Mouse (Mus musculus) neural tube, embryonic 11.5 days (tissue): Measurements from ENCODE around the gene Rps12-ps3. TPM values are rescaled to one million over a fixed set of nuclear protein-coding genes. Genes with fewer than 3 reads are reported as not detected.

Experiments
- ATAC-seq: fragments of 200-750 bp; cut with Nextera tagmentation; 2 replicates; pipeline ENCODE4 v1.8.0; 2017; ENCODE audit warnings: moderate number of reproducible peaks, mild to moderate bottlenecking, moderate TSS enrichment, moderate library complexity; ENCODE audit not compliant: insufficient read depth, low FRiP score, low TSS enrichment
- DNase-seq: peaks from one replicate; pipeline ENCODE4 v3.0.0-alpha.2; 2015; ENCODE audit warnings: low spot score
- H3K27ac ChIP-seq: fragments of 300-500 bp; sonication (generic); 2 replicates; pipeline ENCODE4 v1.5.1; 2014; ENCODE audit warnings: low read depth, mild to moderate bottlenecking, low read length
- H3K27me3 ChIP-seq: fragments of 300-500 bp; sonication (generic); 2 replicates; pipeline ENCODE4 v1.6.1; 2014; ENCODE audit warnings: mild to moderate bottlenecking, low read length, mixed read lengths; ENCODE audit not compliant: control insufficient read depth, insufficient read depth
- H3K36me3 ChIP-seq: fragments of 300-500 bp; sonication (generic); 2 replicates; pipeline ENCODE4 v1.6.1; 2014; ENCODE audit warnings: mild to moderate bottlenecking, low read length, moderate library complexity, mixed read lengths; ENCODE audit not compliant: control insufficient read depth, insufficient read depth
- H3K4me1 ChIP-seq: fragments of 300-500 bp; sonication (generic); 2 replicates; pipeline ENCODE4 v1.6.1; 2014; ENCODE audit warnings: low read length, mixed read lengths; ENCODE audit not compliant: control insufficient read depth, insufficient read depth
- H3K4me2 ChIP-seq: fragments of 300-500 bp; sonication (generic); 2 replicates; pipeline ENCODE4 v1.6.1; 2014; ENCODE audit warnings: low read depth, mild to moderate bottlenecking, moderate library complexity
- H3K4me3 ChIP-seq: fragments of 300-500 bp; sonication (generic); 2 replicates; pipeline ENCODE4 v1.5.1; 2014; ENCODE audit warnings: low read depth, low read length
- H3K9ac ChIP-seq: fragments of 300-500 bp; sonication (generic); 2 replicates; pipeline ENCODE4 v1.6.1; 2014; ENCODE audit warnings: mild to moderate bottlenecking, low read length
- H3K9me3 ChIP-seq: fragments of 300-500 bp; sonication (generic); 2 replicates; pipeline ENCODE4 v1.6.1; 2016; ENCODE audit warnings: low read length; ENCODE audit not compliant: control insufficient read depth
- WGBS: fragments of 180-500 bp; shearing (Covaris S2); extraction: QIAGEN DNeasy Blood & Tissue Kit; methylation state at CpG from one replicate; pipeline ENCODE4 v1.1.7; 2014; 5-methylcytosine and 5-hydroxymethylcytosine counted together
- polyA plus RNA-seq: library from polyadenylated mRNA; unstranded; fragments of >200 nt; fragmentation: Nextera tagmentation; extraction: Ambion mirVana; gene quantifications from 2 replicates; pipeline ENCODE4 v1.2.1, GENCODE M21; 2014

Gene Rps12-ps3
- polyA plus RNA-seq, 1 experiment from 2014 or later: 41.2 TPM

- Histone ChIP-seq H3K4me3 (peak within 1 kb of the TSS; percentile 87), H3K4me2 (peak within 1 kb of the TSS; percentile 100), H3K27ac (peak within 1 kb of the TSS; percentile 86), H3K27me3 (no peaks in the 10 kb centered on the region), H3K9ac (peak within 1 kb of the TSS; percentile 90), H3K4me1 (peaks cover 17% of the 10 kb centered on the region), H3K9me3 (no peaks in the 10 kb centered on the region), H3K36me3 (no peaks in the 10 kb centered on the region)
- WGBS: under 1% methylated on average over 69 of the region's 91 CpGs
- peak; percentile 95 for DNase-seq
- ATAC-seq: peak; percentile 95
These were observed 23.7 kb downstream of the Rps12-ps3 start, which contains the start of gene Pdzd8 for GRCm38 (mm10) chr19:59345658-59346283. Gene Pdzd8, minus strand, starts transcription at chr19:59345780.

- Histone ChIP-seq H3K27me3 (no peaks in the 10 kb centered on the region), H3K9me3 (no peaks in the 10 kb centered on the region), H3K9ac (peak overlapping the region; percentile 90), H3K4me2 (peak overlapping the region; percentile 100), H3K4me3 (peak overlapping the region; percentile 87), H3K4me1 (peaks cover 17% of the 10 kb centered on the region), H3K27ac (peak overlapping the region; percentile 86), H3K36me3 (no peaks in the 10 kb centered on the region)
- no peak; the same call in 1 of the 2 replicates for ATAC-seq
- DNase-seq: no peak
- 1% methylated on average over 11 of the region's 11 CpGs for WGBS
These were observed 24.2 kb downstream of the Rps12-ps3 start for GRCm38 (mm10) chr19:59346325-59346724.

GRCm38 (mm10) chr19:59349329-59349960, 27.4 kb downstream of the Rps12-ps3 start:
- ATAC-seq (no peak), DNase-seq (no peak)
- Histone ChIP-seq H3K4me2 (no peak overlapping the region), H3K36me3 (no peaks in the 10 kb centered on the region), H3K4me1 (peaks cover under 1% of the 10 kb centered on the region; the same call in 1 of the 2 replicates), H3K27ac (no peak overlapping the region), H3K4me3 (no peak overlapping the region), H3K9ac (no peak overlapping the region), H3K27me3 (no peaks in the 10 kb centered on the region), H3K9me3 (no peaks in the 10 kb centered on the region)
- 96% methylated on average over 6 of the region's 6 CpGs for WGBS

GRCm38 (mm10) chr19:59350273-59350903, 28.3 kb downstream of the Rps12-ps3 start:
- H3K27ac ChIP-seq: no peak overlapping the region
- H3K36me3 ChIP-seq: no peaks in the 10 kb centered on the region
- H3K4me1 ChIP-seq: no peaks in the 10 kb centered on the region
- DNase-seq (no peak), ATAC-seq (no peak)
- H3K9ac ChIP-seq: no peak overlapping the region
- 85% methylated on average over 7 of the region's 7 CpGs for WGBS
- no peak overlapping the region for H3K4me2 ChIP-seq
- no peak overlapping the region for H3K4me3 ChIP-seq
- no peaks in the 10 kb centered on the region for H3K9me3 ChIP-seq
- H3K27me3 ChIP-seq: no peaks in the 10 kb centered on the region

- 78% methylated on average over 15 of the region's 15 CpGs for WGBS
- Histone ChIP-seq H3K27me3 (no peaks in the 10 kb centered on the region), H3K4me3 (no peak overlapping the region), H3K36me3 (no peaks in the 10 kb centered on the region), H3K4me2 (no peak overlapping the region), H3K9me3 (no peaks in the 10 kb centered on the region), H3K4me1 (no peaks in the 10 kb centered on the region), H3K9ac (no peak overlapping the region), H3K27ac (no peak overlapping the region)
- DNase-seq: no peak
- ATAC-seq: no peak
These were observed 29.2 kb downstream of the Rps12-ps3 start for GRCm38 (mm10) chr19:59351151-59351889.

- Histone ChIP-seq H3K9me3 (no peaks in the 10 kb centered on the region), H3K4me3 (no peak overlapping the region), H3K4me2 (no peak overlapping the region), H3K9ac (no peak overlapping the region), H3K27me3 (no peaks in the 10 kb centered on the region), H3K27ac (no peak overlapping the region), H3K36me3 (no peaks in the 10 kb centered on the region), H3K4me1 (no peaks in the 10 kb centered on the region)
- 69% methylated on average over 3 of the region's 3 CpGs for WGBS
- DNase-seq: no peak
- no peak for ATAC-seq
These were observed 30.7 kb downstream of the Rps12-ps3 start for GRCm38 (mm10) chr19:59352760-59353159.

GRCm38 (mm10) chr19:59354906-59355305, 32.8 kb downstream of the Rps12-ps3 start:
- no peaks in the 10 kb centered on the region for H3K4me1 ChIP-seq
- DNase-seq (no peak), ATAC-seq (no peak)
- H3K9me3 ChIP-seq: no peaks in the 10 kb centered on the region
- no peak overlapping the region for H3K4me3 ChIP-seq
- no peaks in the 10 kb centered on the region for H3K36me3 ChIP-seq
- no peak overlapping the region for H3K4me2 ChIP-seq
- WGBS: 74% methylated on average over 2 of the region's 2 CpGs
- H3K9ac ChIP-seq: no peak overlapping the region
- H3K27me3 ChIP-seq: no peaks in the 10 kb centered on the region
- H3K27ac ChIP-seq: no peak overlapping the region

GRCm38 (mm10) chr19:59356388-59356787, 34.3 kb downstream of the Rps12-ps3 start:
- ATAC-seq: no peak
- Histone ChIP-seq H3K4me2 (no peak overlapping the region), H3K9ac (no peak overlapping the region), H3K36me3 (no peaks in the 10 kb centered on the region), H3K27ac (no peak overlapping the region), H3K27me3 (no peaks in the 10 kb centered on the region), H3K4me1 (no peaks in the 10 kb centered on the region), H3K4me3 (no peak overlapping the region), H3K9me3 (no peaks in the 10 kb centered on the region)
- DNase-seq: no peak
- 92% methylated on average over 3 of the region's 3 CpGs for WGBS
